Mouse (Mus musculus): ENCODE results near the gene Sh3d19.

Sh3d19 gene

GRCm38 (mm10) chr3:86033455-86034090 is 62.7 kb downstream of the Sh3d19 start:
- DNase-seq = no peak

GRCm38 (mm10) chr3:86037926-86038484 is 67.1 kb downstream of the Sh3d19 start:
- no peak for DNase-seq

GRCm38 (mm10) chr3:86038648-86039047 is 67.7 kb downstream of the Sh3d19 start:
- DNase-seq = no peak

- no peak for DNase-seq
These were observed 69.6 kb downstream of the Sh3d19 start for GRCm38 (mm10) chr3:86040286-86041201.

GRCm38 (mm10) chr3:86047686-86048408 is 76.9 kb downstream of the Sh3d19 start:
- DNase-seq = no peak

- DNase-seq = no peak
These were observed 78.1 kb downstream of the Sh3d19 start for GRCm38 (mm10) chr3:86049041-86049440.

- DNase-seq = no peak
These were observed 85.8 kb downstream of the Sh3d19 start for GRCm38 (mm10) chr3:86056678-86057077.

GRCm38 (mm10) chr3:86057436-86058095 is 86.7 kb downstream of the Sh3d19 start:
- no peak for DNase-seq

- DNase-seq = peak in 1 of 2 experiments; percentile 14
These were observed 98.8 kb downstream of the Sh3d19 start for GRCm38 (mm10) chr3:86069646-86070250.

GRCm38 (mm10) chr3:86070799-86071198 is 99.9 kb downstream of the Sh3d19 start:
- DNase-seq = no peak

GRCm38 (mm10) chr3:86072066-86072465 is 101.2 kb downstream of the Sh3d19 start:
- DNase-seq = peak; percentile 26 to 32

- no peak for DNase-seq
These were observed 102.0 kb downstream of the Sh3d19 start for GRCm38 (mm10) chr3:86072889-86073288.

GRCm38 (mm10) chr3:86075593-86075992 is 104.7 kb downstream of the Sh3d19 start:
- no peak for DNase-seq

GRCm38 (mm10) chr3:86076511-86077283 is 105.8 kb downstream of the Sh3d19 start:
- DNase-seq = no peak

- no peak for DNase-seq
These were observed 112.1 kb downstream of the Sh3d19 start for GRCm38 (mm10) chr3:86083051-86083450.

- DNase-seq = no peak
These were observed 114.1 kb downstream of the Sh3d19 start for GRCm38 (mm10) chr3:86085001-86085400.

- DNase-seq = no peak
These were observed 117.0 kb downstream of the Sh3d19 start for GRCm38 (mm10) chr3:86087872-86088271.

GRCm38 (mm10) chr3:86093213-86093845 is 122.4 kb downstream of the Sh3d19 start:
- peak; percentile 27 to 33 for DNase-seq

GRCm38 (mm10) chr3:86093907-86094306 is 123.0 kb downstream of the Sh3d19 start:
- DNase-seq = no peak

GRCm38 (mm10) chr3:86101956-86102355 is 131.0 kb downstream of the Sh3d19 start:
- no peak for DNase-seq

All from cerebellum, postnatal 14 days (tissue).